Mouse (Mus musculus) megakaryocyte-erythroid progenitor cell, adult 5-6 weeks (primary cell): Measurements from ENCODE around the gene Ldha. TPM values are rescaled to one million over a fixed set of nuclear protein-coding genes. Genes with fewer than 3 reads are reported as not detected.
A peak's percentile ranks its signal among the peaks of the same experiment; 100 is the strongest.

Experiments used
- ATAC-seq: replicated peaks from 2 replicates; pipeline ENCODE4 v1.8.0; 2016; ENCODE audit warnings: mild to moderate bottlenecking, inconsistent platforms; ENCODE audit not compliant: severe bottlenecking, poor library complexity, low FRiP score, low TSS enrichment
- total RNA-seq, 2 experiments: library from RNA; stranded (forward) in 1 of 2; stranded (reverse) in 1 of 2; fragments of 200-1000, 215-1000 nt in 1 of 2; fragments of >200 nt in 1 of 2; fragmentation: Nextera tagmentation in 1 of 2; gene quantifications; 2 replicates each; pipeline ENCODE4 v1.2.3; 2014 to 2017

The Ldha gene
- total RNA-seq, 2 experiments from 2014 or later, result 483 to 663 TPM

GRCm38 (mm10) chr7:46836357-46836756 is 4.9 kb upstream of the Ldha start:
- no peak for ATAC-seq

GRCm38 (mm10) chr7:46837073-46837472 is 4.2 kb upstream of the Ldha start:
- ATAC-seq, result no peak

GRCm38 (mm10) chr7:46838104-46838671 is 3.1 kb upstream of the Ldha start:
- ATAC-seq, result no peak

- peak; percentile 87 for ATAC-seq
These were observed 2.4 kb upstream of the Ldha start for GRCm38 (mm10) chr7:46838891-46839302.

GRCm38 (mm10) chr7:46839446-46839845 is 1.8 kb upstream of the Ldha start:
- no peak for ATAC-seq

- no peak for ATAC-seq
These were observed 1.4 kb upstream of the Ldha start for GRCm38 (mm10) chr7:46839861-46840260.

GRCm38 (mm10) chr7:46840326-46840725 is 949 bp upstream of the Ldha start:
- ATAC-seq, result no peak

- no peak for ATAC-seq
These were observed 1.0 kb downstream of the Ldha start for GRCm38 (mm10) chr7:46842278-46842677.

GRCm38 (mm10) chr7:46843576-46843975 is 2.3 kb downstream of the Ldha start:
- ATAC-seq, result no peak

- ATAC-seq, result peak; percentile 85
These were observed 4.1 kb downstream of the Ldha start for GRCm38 (mm10) chr7:46845211-46845977.

GRCm38 (mm10) chr7:46845978-46846485 is 4.8 kb downstream of the Ldha start:
- peak; percentile 28 for ATAC-seq

GRCm38 (mm10) chr7:46846486-46847244 is 5.4 kb downstream of the Ldha start:
- peak; percentile 62 for ATAC-seq

GRCm38 (mm10) chr7:46849287-46849686 is 8.0 kb downstream of the Ldha start:
- no peak for ATAC-seq

- ATAC-seq, result no peak
These were observed 9.8 kb downstream of the Ldha start for GRCm38 (mm10) chr7:46851026-46851425.

GRCm38 (mm10) chr7:46852666-46853065 is 11.4 kb downstream of the Ldha start:
- no peak for ATAC-seq

GRCm38 (mm10) chr7:46853365-46853764 is 12.1 kb downstream of the Ldha start:
- ATAC-seq, result no peak

- no peak for ATAC-seq
These were observed 14.7 kb downstream of the Ldha start for GRCm38 (mm10) chr7:46855866-46856560.

- ATAC-seq, result no peak
These were observed 16.2 kb downstream of the Ldha start for GRCm38 (mm10) chr7:46857436-46857835.

GRCm38 (mm10) chr7:46859031-46859430 is 17.8 kb downstream of the Ldha start:
- ATAC-seq, result no peak

GRCm38 (mm10) chr7:46860996-46861395 is 19.7 kb downstream of the Ldha start, which contains the start of gene Ldhc:
Gene Ldhc (plus strand): TSS chr7:46861203.
- no peak for ATAC-seq
